Mouse (Mus musculus) cerebellum, adult 8-10 months (tissue): ENCODE results near the gene Ephb3.
"Not testable (repeated sequence)": the region's sequence is repeated elsewhere in the genome, so short reads cannot be mapped to it uniquely, and the experiment has no call there.

ENCODE experiments used
- DNase-seq: peaks from one replicate; pipeline ENCODE4 v3.0.0; 2022

Gene Ephb3

DNA sequence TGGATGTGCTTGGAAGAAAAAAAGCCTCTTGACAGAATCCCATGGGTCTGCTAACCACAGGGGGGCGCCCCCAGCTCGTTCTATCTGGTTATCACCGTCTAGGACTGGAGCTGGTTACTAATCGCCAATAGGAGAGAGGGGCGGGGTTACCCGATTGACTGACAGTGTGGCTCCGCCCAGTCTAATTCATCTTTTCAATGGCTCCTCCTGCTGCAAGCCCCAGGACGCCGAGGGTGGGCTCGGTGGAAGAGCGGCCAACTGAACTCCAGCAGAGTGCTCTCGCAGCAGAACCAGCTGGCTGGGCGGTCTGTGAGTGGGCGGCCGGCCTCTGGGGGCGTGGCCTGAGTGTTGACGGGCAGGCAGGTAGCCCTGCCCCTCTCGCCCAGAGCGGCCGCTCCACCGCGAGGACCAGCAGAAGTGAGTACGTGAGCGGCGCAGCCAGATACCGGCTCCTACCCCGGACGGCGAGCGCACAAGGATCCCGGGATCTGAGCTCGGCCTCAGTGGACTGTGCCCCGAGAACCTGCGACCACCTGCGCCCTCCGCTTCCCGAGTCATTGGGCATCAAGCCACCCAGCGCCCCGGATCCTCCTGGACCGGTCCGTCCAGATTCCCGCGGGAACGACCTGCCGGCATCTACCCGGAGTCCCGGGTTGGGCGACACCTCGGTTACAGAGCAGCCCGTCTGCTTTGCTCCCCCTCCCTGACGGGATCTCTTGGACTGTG is at the start of gene Ephb3:
Ephb3 (plus strand) TSS at position 389 of the 726 bp plus-strand sequence.
- peak; percentile 84 for DNase-seq

DNA sequence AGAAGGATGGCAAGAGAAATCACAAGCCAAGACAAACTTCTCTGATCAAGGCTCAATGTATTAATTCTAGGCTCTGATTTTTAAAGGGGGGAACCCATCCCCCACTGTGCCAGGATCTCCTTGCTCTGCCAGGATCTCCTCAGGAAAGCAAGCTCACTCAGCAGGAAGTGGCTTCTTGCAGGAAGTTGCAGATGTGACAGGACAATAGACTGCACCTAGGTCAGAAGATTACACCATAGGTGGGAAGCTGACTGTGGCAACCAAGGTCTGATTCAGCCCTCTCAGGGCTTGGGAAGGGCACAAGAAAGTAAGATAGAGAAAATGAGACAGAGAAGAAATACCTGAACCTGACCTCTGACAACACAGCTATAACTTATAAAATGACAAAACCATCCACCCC is 48.3 kb upstream of the Ephb3 start:
- not testable (repeated sequence) for DNase-seq

DNA sequence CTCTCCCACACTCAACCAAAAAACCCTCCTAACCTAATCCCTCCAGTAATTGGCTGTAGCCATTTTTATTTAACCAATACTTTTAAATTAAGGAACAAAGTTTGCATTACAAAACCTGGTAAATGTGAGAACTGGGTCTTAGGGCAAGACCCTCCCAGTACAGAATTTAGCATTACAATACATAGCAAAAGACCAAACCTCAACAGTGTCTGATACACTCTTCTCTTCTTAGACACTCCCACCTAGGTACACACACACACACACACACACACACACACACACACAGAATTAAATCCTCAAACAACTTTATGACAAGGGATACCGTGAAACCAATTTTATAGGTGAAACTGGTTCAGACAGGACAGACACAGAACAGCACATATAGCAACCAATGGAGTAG is 45.3 kb upstream of the Ephb3 start:
- not testable (repeated sequence) for DNase-seq

DNA sequence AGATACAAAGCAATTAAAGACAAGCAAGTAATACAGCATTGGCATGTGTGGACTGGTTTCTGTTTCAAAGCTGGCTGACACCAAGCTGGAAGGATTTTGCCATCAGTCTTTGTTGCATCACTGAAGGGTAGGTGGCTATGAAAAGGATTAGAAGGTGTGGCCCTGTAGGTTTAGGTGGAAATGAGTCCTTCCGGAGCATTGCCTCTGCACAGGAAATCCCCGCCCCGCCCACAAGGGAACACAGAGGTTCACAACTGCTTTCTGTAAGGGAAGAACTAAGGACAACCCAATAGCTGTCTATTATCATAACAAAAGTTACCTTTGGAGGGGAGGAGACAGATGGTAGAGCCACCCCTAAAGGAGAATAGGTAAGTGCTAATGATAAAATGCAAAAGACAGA is 41.1 kb upstream of the Ephb3 start:
- not testable (repeated sequence) for DNase-seq

DNA sequence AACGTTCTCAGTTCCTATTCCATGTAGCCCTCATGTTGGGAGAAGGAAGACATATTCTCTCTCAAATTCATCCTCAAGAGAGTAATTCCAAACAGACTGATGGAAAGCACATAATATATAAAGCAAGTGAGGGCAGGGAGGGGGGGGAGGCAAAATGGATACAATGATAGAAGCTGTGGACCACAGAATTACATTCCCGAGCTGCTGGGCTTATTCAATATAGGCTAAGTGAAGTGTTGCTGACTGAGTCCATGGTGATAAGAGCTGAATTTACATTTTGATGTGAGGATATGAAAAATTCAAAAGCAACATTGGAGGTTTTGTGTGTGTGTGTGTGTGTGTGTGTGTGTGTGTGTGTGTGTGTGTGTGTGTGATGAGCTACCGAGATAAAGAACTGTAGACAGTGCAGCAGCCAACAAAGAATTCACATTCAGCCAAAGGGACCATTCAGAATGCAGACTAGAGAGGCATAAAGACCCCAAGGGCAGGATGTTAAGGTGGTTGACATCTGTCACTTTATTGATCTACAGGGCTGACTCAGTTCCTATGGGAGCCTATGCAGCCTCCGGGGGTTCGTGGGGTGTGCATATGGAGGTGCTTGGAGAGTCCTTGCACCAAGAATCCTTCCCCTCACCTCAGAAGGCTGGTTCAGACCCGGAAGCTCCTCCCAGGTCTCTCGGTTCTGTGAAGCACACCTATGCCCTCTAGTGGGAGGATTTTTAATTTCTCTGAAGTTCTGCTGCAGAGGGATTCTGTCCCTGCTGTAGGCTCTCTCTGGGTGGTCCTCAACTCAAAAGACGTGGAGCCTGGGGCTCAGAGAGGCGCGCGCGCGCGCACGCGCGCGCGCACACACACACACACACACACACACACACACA is 39.0 kb upstream of the Ephb3 start:
- DNase-seq, result not testable (repeated sequence)

DNA sequence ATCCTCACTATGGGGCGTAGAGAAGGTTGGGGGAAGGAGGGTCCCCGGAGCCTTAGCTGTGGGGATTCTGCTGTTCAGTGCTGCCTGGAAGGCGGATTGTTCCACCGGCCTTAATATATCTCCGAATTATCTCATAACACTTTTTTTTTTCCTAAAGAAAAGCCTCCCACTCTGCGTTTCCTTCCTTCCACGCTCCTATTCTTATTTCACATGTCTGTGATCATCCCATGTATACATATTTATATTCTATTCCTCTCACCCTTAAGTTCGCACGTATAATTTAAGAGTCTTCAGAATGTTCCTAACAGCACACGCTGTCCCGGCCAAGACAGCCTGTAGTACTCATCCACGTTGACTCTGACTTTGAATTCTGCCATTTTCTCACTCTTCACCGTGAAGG is 35.8 kb upstream of the Ephb3 start:
- no peak for DNase-seq

DNA sequence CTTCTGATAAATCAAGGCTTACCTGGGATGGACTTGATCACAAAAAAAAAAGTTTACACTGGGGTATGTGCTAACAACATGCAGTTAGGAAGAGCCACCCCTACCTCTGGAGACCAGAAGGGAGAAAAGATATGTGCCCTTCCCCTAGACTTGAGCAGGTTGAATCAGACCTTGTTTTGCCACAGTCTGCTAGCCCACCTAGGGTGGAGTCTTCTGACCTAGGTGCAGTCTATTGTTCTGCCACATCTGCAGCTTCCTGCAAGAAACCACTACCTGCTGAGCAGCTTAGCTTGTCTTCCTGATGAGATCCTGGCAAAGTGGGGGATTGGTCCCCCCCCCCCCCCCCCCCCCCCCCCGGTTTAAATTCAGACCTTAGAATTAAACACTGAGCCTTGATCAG is 29.3 kb upstream of the Ephb3 start:
- DNase-seq, result no peak

DNA sequence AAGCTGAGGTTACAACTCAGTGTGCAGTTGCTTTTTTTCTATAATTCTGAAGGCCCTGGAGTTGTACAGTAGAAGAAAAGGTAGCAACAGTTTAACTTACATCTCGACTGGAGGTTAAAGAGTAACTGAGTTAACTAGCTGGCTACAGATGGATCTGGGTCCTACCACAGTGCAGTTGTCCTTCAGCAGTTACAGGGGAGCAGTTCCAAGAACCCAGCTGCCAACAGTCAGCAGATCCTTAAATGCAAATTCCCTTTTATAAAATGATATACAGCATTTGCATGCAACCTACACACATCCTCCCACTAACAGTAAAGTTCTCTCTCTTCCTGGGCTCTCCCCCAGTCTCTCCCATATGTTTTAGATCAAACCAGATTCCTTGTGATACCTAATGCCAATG is 22.4 kb upstream of the Ephb3 start:
- DNase-seq, result no peak

DNA sequence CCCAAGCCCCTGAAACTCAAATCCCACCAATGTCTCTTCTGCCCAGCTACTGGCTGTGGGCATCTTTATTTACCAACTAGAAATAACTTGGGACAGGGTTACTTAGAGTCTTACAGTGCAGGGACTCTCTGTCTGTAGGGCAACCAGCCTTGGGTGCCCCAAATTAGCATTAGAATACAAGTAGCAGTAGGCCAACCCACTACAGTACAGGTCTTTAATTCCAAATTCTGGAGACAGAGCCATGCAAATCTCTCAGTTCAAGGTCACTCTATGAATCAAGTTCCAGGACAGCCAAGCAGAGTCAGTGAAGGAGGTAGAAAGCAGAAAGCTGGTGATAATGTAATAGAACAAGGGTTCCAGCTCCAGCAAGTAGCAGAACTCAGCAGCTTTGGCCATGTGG is 19.9 kb upstream of the Ephb3 start:
- no peak for DNase-seq

DNA sequence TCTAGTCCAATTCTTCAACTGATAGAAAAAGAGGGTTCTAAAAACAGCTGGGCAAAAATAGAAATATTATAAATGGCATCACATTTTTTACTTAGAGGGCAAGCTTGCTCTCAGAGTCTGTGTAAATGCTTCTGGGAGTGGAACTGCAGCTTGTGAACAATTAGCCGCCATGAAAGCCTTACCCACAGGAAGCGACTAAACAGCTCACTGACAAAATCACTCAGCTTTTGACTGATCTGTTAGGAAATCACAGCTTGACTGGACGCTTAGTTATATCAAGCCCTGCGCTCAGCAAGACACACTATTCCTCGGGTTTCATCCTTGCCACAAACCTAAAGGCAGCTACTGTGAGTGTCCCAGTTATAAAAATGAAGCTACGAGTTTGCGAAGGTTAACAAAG is 17.0 kb upstream of the Ephb3 start:
- no peak for DNase-seq

DNA sequence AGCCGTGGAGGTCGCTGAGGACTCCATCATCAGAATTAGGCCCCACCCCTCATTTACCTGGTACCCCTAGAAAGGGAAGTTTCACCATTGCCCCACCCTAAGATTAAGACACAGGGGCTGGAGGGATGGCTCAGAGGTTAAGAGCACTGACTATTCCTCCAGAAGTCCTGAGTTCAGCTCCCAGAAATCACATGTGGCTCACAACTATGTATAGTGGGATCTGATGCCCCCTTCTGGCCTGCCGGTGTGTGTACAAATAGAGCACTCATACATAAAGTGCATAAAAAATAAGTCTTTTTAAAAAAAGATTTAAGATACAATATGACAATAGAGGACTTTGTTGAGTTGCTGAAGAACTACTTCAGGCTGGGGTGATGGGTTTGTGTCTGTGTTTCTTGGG is 16.2 kb upstream of the Ephb3 start:
- DNase-seq, result no peak

DNA sequence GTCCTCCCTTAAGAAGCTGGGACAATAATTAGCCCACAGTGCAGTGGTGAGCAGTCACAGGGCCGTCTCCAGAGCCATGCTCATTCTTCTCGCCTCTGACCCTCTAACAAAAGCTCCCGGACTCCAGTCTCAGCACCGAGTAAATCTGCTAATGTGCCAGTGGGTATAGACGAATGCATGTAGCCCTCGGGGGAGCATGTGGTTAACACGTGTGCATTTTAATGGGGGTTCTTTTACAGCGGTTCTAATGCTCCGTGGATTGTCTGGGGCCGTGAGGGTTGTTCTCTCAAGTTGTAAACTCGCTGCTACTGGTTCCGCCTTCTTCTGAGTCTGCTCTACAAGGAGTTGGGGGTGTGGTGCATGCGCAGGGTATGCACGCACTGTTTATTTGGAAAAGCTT is 13.0 kb upstream of the Ephb3 start:
- DNase-seq, result no peak

DNA sequence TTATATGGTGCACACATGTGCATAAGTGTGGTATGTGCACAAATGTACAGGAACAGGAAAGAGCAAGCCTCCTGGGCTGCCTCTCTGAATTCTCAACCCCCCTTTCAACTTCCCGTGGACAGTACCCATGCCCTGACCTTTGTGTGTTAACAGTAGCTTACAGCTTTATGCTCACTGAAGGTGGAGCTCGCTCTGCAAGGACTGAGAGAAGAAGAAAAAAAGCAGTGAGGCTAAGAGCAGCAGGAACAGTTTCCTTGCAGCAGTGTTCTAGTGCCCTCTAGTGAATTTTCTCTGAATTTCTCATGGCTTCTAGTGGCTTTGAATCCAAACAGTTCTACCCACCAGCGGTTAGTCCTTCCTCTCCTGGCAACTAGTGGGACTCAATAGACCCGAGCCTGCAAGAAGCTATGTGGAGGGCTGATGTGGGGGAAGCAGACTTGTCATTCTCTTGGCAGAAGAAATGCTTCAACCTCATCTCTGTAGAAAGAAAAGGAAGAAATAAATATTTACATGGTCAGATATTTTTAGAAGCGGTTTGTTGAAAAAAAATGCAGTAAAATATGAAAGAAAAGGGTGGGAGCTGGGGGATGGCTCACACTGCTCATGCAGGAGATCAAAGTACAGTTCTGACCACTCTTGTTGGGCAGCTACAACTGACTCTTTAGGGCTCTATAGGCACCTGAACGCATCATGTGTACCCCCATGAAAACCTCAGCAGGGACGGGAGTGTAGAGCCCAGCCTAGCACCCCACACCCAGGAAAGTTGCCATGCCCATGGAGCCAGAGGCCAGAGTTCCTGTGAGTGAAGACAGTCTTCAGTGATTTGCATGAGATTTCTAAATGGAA is 11.8 kb upstream of the Ephb3 start:
- DNase-seq, result peak; percentile 34

DNA sequence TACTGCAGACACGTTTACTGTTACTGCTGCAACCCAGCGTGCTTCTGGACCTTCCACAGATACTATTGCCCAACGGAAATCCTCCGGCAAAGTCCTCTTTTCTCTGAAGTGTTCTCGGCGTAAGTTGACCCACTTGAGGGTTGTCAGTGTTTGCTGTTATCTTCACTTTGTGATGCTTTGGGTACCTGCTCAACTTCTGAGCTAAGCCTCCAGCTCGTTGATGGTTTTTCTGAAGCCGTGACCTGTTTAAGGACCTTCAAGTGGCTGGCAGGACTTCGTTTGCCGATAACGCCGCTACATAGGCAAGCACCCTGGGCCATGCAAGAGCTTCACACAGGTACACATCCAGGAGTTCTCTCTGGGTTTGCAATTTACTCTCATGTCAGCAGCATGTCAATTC is 10.4 kb upstream of the Ephb3 start:
- DNase-seq, result no peak

DNA sequence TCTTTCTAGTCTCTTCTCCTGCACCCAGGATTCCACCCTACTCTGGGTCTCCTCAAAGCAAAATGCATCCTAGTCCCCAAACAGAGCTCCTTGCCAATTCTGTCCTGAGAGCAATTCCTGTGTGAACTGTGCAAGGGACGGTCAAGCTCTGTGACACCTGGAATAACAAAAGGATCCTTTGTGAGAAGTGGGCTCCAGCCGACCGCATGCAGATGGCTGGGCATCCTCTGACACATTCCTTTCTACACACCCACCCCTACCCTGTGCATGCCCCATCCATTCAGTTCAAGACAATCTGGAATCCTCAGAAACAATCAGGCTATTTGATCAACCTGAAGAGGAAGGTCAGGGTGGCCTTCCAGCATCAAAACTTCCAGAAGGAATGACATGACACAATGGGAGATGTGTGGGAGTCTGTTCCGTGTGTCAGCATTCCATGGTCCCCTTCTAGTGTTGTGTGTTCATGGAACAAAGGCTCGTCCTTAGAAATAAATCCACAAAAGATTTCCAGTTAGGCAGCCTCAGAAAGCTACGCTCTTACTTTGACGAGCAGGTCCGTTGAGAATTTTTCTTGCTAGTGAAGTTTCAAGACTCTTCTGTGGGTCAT is 9.2 kb upstream of the Ephb3 start:
- DNase-seq, result no peak

DNA sequence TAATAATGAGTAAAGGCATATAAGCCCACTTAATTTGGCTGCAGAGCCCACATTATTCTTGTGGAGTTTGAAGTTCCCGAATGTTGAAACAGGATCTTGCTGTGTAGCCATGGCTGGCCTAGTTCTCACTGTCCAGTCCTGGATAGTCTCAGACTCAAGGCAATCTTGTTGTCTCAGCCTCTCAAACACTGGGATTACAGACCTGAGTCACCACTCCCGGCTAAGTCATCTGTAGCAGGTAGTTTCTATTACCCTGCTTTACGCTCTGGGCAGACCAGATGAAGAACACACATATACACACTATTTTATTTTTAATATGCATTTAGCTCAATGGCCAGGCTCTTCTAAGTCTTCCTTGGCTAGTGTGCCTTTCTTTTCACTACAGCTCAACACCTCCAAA is 8.0 kb upstream of the Ephb3 start:
- no peak for DNase-seq

DNA sequence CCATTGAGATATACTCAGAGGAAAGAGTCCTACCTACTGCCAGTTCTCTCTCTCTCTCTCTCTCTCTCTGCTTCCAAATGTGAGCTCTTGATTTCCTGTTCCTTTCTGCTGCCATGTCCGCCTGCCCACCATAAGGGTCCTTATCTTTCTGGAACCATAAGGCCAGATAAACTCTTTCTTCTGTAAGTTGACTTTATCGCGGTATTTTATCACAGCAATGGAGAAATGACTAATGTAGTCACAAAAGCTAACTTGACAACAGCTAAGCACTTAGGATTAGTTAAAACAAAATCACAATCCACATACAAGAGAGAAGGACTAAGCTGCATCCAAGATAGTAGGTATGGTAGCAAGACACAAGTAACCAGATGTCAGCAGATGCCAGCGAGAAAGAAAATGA is 7.0 kb upstream of the Ephb3 start:
- DNase-seq, result no peak

DNA sequence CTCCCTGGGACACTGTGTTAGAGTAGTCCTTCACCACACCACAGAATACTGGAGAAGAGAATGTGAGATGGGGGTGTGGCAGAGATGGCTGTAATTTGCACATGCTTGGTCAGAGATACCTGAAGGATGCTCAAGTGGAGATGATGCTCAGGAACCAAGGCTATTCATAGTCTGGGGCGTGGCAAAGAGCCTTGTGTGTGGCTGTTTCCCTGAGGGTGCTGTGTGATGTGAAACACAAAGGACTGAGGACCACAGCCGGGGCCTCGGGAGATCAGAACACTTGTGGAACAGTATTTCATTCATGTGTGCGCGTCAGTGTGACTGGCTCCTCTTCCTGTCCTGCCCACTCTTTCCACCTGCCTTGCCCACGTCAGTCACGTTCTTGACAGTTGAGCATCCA is 6.5 kb upstream of the Ephb3 start:
- no peak for DNase-seq

DNA sequence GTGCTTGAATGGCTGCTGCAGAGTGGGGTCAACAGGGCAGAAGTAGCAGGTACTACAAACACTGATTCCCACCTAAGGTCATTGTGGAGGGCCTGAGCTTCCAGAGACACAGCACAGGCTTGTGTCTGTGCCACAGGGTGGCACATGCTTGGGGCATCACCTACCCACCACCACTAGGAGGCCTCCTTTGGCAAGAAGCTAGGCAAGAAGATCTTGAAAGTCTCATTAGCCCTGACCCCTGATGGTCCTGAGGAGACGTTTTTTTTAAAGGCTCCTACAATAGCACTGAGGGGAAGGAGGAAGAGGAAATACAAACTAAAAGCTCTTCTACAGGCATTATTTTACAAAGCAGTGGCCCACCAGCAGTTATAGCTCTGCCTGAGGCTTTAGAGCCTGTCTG is 6.0 kb upstream of the Ephb3 start:
- DNase-seq, result no peak

DNA sequence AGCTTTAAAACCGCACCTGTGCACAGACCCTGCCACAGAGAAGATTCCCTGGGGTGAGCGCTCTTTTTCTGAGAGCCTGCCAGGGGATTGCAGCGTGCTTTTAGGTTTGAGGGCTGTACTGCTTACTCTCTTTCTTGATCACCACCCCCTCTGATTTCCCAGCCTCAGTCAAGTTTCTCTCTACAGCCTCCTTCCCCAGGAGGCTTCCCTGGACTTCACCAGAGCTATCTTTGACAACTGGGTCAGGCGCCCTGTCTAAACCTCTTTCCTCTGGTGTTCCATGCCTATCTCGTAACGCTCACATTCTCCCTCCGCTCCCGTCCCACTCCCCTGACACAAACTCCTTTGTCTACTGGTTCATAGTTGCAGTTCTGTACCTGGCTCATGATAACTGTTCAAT is 5.1 kb upstream of the Ephb3 start:
- DNase-seq, result no peak

DNA sequence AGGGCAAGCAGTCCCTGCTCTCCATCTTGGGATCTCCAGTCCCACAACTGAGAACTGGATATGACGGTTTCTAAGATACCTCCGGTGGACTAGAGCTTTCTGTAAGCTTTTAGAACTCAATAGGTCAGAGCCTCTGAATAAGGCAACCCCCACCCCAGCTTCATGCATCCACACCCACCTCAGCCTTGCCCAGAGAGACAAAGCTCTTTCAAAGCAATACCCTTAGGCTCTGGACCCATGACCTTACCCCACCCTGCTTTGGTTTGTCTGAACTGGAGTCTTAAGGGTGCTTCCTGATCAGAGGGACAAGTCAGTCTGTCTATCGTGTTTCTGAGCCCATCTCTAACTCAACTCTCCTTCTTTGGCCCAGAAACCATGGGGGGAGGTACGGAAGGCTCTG is 1.8 kb upstream of the Ephb3 start:
- no peak for DNase-seq

DNA sequence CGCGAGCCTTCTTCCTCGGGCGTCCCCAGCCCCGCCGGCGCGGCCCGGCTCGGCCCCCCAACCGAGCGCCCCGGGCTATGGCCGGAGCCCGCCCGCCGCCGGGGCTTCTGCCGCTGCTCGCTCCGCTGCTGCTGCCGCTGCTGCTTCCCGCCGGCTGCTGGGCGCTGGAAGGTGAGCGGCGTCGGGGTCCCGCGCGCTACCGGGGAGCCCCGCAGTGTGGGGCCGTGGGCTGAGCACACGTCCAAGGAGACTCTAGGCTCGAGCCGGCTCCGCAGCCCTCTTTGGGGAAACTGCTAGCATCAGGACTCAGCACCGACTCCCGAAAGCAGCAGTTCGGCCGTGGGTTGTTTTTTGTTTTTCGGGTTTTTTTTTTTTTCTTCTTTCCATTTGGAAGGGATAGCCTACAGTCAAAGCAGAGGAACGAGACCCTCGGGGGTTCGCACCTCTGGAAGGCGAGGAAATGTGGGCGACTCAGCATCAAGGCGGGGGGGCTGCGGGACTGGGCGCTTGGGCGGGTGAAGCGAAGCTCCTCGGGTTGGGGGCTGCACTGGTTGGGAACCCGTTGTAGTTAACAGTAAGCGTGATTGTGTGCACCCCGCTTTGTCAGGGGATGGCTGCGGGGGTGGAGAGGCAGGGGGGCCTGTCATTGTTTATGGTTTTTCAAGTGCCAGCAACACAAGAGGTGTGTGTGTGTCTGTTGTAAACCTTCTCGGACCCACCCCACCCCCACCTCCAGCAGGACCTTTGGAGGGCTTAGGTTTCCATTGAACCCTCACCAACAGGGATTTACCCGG is 735 bp downstream of the Ephb3 start:
- DNase-seq, result no peak
